Mouse (Mus musculus) stomach, postnatal 0 days (tissue): ENCODE data around the gene Ano1.

Experiments
- CTCF ChIP-seq: IDR thresholded peaks from 2 replicates; pipeline ENCODE4 v1.5.1; 2016; ENCODE audit warnings: antibody characterized with exemption, low read depth, mild to moderate bottlenecking, moderate library complexity
- EP300 ChIP-seq: optimal IDR thresholded peaks from 2 replicates; pipeline ENCODE3; 2016; ENCODE audit warnings: antibody characterized with exemption

DNA sequence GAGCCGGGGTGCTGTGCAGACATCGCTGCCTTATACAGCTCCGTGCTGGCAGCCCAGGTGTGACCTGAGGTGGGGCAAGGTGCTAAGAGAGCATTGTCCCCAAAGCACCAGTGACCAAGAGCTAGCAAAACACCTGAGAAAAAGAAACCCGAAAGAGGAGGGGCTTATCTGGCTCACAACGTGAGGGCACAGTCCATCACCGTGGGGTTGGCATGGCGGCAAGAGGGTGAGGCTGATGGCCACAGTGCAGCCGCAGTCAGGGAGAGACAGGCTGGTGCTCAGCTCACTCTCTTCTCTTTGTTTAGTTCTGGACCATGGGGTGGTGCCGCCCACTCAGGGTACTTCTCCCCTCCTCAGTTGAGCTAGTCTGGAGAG is 1.9 kb upstream of the Ano1 start:
- no peak for TF ChIP-seq CTCF
- TF ChIP-seq EP300 = no peak
